Mouse (Mus musculus) stomach, postnatal 0 days (tissue): ENCODE data around the gene Aifm2.

ENCODE experiments used
- CTCF ChIP-seq: IDR thresholded peaks from 2 replicates; pipeline ENCODE4 v1.5.1; 2016; ENCODE audit warnings: antibody characterized with exemption, low read depth, mild to moderate bottlenecking, moderate library complexity
- EP300 ChIP-seq: optimal IDR thresholded peaks from 2 replicates; pipeline ENCODE3; 2016; ENCODE audit warnings: antibody characterized with exemption

DNA sequence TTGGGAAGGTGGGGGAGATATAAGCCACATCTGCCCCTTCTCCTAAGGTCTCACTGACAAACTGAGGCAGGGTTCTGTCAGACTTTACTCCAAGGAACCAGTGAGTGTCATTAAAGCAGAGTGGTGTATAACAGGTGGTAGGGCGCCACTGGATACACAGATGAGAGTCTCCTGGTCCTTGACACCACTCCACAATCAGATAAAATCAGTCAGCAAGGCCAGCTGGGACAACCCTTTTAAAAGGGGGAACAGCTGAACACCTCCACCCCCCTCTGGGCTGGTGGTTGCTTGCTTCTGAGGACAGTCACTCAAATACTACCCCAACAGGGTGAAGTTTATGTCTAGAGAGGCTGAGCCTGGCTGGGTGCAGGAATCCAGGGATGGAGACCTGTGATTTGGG is 22.5 kb downstream of the Aifm2 start:
- TF ChIP-seq EP300 (no peak), CTCF (no peak)
